Comparison of ENCODE assay signal across 22 mouse cellular contexts in the genomic region with DNA sequence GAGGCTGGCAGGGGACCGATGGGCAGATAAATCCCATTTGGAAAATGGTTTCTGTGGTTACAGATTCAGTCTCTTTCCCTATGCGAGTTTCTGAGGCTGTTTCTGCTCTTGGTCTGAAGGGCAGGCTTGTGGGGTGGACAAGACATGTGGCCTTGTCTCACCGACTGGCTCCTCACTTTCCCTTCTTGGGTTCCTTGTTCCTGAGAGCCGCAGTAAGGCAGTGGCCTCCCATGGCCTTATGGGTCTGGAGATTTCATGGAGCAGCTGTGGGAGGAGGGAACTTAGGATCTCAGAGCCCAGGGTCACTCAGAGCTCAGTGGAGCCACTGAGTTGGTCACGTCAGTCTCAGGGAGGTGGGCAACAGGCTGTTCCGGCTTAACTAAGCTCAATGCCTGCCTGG. TPM values are rescaled to one million over a fixed set of nuclear protein-coding genes. Genes with fewer than 3 reads are reported as not detected.
"Had no signal": no experiment of that assay in that cellular context is flagged by ENCODE, and none has a peak within 500 bp of the region (broad histone marks: within the 10 kb centered on the region; RNA-seq: fewer than 3 reads in every experiment).

No protein-coding gene starts in this region.

- H3K36me3 ChIP-seq: heart, embryonic 10.5 days; heart, embryonic 12.5 days; intestine, embryonic 15.5 days; limb, embryonic 12.5 days; liver, embryonic 12.5 days had no signal

- H3K9me3 ChIP-seq: heart, embryonic 10.5 days; heart, embryonic 12.5 days; intestine, embryonic 15.5 days; limb, embryonic 12.5 days; liver, embryonic 12.5 days had no signal

- H3K4me3 ChIP-seq: heart, embryonic 10.5 days; heart, embryonic 12.5 days; intestine, embryonic 15.5 days; layer of hippocampus, adult 2 months; left cerebral cortex, adult 2 months; limb, embryonic 12.5 days; liver, embryonic 12.5 days had no signal

- H3K4me2 ChIP-seq: heart, embryonic 12.5 days; hindbrain, embryonic 14.5 days; intestine, embryonic 15.5 days; limb, embryonic 12.5 days; liver, embryonic 12.5 days had no signal

- H3K9ac ChIP-seq: heart, embryonic 12.5 days; hindbrain, embryonic 14.5 days; intestine, embryonic 15.5 days; limb, embryonic 12.5 days; liver, embryonic 12.5 days; liver, embryonic 14.5 days had no signal

- H3K27ac ChIP-seq: hindbrain, embryonic 14.5 days; intestine, embryonic 15.5 days; layer of hippocampus, adult 2 months; left cerebral cortex, adult 2 months; limb, embryonic 12.5 days; liver, embryonic 12.5 days; liver, embryonic 14.5 days had no signal

- DNase-seq: heart, adult 18-20 months; heart, postnatal 10 days; heart, postnatal 4 days; kidney, adult 18-20 months; kidney, adult 8-10 months; kidney, postnatal 10 days; kidney, postnatal 25 days; kidney, postnatal 4 days; liver had no signal

- ATAC-seq: hindbrain, embryonic 16.5 days; inflammation-experienced regulatory T-cells, adult 6 months; intestine, embryonic 15.5 days; intestine, postnatal 0 days; liver, embryonic 12.5 days had no signal

- H3K27me3 ChIP-seq: heart, embryonic 12.5 days; intestine, embryonic 15.5 days; limb, embryonic 12.5 days had no signal

RNA-seq across cellular contexts. Expression of a gene that starts 52.8 kb away (rescaled TPM):
- total RNA-seq: granulocyte monocyte progenitor cell, adult 5-6 weeks had no signal
